ENCODE assay signal across 20 mouse cellular contexts in the genomic region with DNA sequence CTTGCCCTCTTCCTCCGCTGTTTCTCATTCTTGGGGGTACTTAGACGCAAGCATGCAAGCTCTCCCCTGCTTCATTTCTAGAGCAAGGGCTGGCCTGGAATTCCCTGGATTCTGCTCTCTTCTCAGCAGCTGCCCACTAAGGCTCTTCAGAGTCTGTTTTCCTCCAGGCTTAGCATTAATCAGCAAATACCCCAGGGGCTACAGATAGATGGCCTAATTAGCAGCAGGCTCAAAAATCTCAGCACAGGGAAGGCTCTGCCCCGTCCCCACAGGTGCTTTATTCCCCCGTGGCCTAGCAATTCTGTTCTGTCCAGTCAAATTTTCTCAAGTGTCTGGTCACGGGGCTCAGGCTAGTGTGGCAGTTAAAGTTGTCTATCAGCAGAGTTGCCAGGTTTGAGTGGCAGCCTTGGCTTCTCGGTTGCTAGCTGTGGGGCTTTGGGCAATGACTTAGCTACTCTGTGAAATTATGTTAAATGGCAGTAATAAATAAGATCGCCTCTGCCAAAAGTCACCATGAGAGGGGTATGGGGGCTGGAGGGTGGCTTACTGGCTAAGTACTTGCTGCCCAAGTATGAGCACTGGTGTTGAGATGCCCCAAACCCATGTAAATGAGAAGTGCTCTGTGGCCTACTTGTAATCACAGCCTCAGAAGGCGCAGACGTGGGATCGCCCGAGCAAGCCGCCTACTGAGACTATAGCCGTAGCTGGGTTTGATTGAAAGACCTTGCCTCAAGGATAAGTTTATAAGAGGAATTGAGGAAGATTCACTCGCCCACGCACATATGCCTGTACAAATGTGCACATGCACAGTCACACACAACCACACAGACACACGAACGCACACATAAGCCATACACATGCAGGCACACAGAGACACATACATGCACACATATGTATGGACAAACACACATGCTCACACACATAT.
DNase-seq lines count a peak whose midpoint lies in the region; ATAC-seq and TF ChIP-seq lines count a peak whose summit lies in the region.
"Had no signal": no experiment of that assay in that cellular context is flagged by ENCODE, and none has a peak within 500 bp of the region (broad histone marks: within the 10 kb centered on the region; RNA-seq: fewer than 3 reads in every experiment).

No protein-coding gene starts in this region.

- TF ChIP-seq CTCF in brain, embryonic 14.5 days (IDR thresholded peaks at IDR 0.05; ENCODE audit: borderline replicate concordance, extremely low read depth, insufficient read depth, insufficient read length): no peak

- DNase-seq in forebrain, embryonic 11.5 days (ENCODE audit: low spot score): peak; percentile 35
- DNase-seq in layer of hippocampus, adult 9-11 months: peak; percentile 65
- DNase-seq in layer of hippocampus, adult 9-10 months (ENCODE audit: low spot score): no peak
- peak; percentile 42 for DNase-seq in brain, embryonic 14.5 days (ENCODE audit: low read depth)
- DNase-seq in urinary bladder, postnatal 14 days (ENCODE audit: low spot score): no peak
- DNase-seq in limb, embryonic 10.5 days (ENCODE audit: low spot score): no peak
- DNase-seq: adrenal gland, postnatal 25 days; cerebellum, adult 9-11 months; embryo, embryonic 11 days; gastrocnemius, postnatal 25 days; kidney, postnatal 14 days; liver, embryonic 13.5 days; thymus, postnatal 25 days had no signal

- no peaks in the 10 kb centered on the region for H3K36me3 ChIP-seq in forebrain, embryonic 11.5 days (ENCODE audit: control insufficient read depth, insufficient read depth, low read length)
- no peaks in the 10 kb centered on the region for H3K36me3 ChIP-seq in forebrain, embryonic 12.5 days (replicated peaks)
- H3K36me3 ChIP-seq in midbrain, embryonic 15.5 days (replicated peaks): no peaks in the 10 kb centered on the region
- no peaks in the 10 kb centered on the region for H3K36me3 ChIP-seq in limb, embryonic 10.5 days
- H3K36me3 ChIP-seq: liver, embryonic 13.5 days had no signal

- H3K9me3 ChIP-seq in forebrain, embryonic 11.5 days (ENCODE audit: control insufficient read depth, low read length): no peaks in the 10 kb centered on the region
- H3K9me3 ChIP-seq in forebrain, embryonic 12.5 days: no peaks in the 10 kb centered on the region
- H3K9me3 ChIP-seq in midbrain, embryonic 15.5 days: no peaks in the 10 kb centered on the region
- H3K9me3 ChIP-seq in limb, embryonic 10.5 days (replicated peaks): no peaks in the 10 kb centered on the region
- H3K9me3 ChIP-seq: liver, embryonic 13.5 days had no signal

- WGBS in forebrain, embryonic 11.5 days: 86% methylated on average over 17 of the region's 17 CpGs
- WGBS in forebrain, embryonic 12.5 days: 85% methylated on average over 17 of the region's 17 CpGs
- 63% methylated on average over 17 of the region's 17 CpGs for WGBS in midbrain, embryonic 15.5 days
- WGBS in limb, embryonic 10.5 days: 88% methylated on average over 17 of the region's 17 CpGs

- no peak overlapping the region for H3K4me3 ChIP-seq in forebrain, embryonic 11.5 days (ENCODE audit: low read depth, low read length)
- H3K4me3 ChIP-seq in forebrain, embryonic 12.5 days (replicated peaks): no peak overlapping the region
- H3K4me3 ChIP-seq in midbrain, embryonic 15.5 days: no peak overlapping the region
- H3K4me3 ChIP-seq in limb, embryonic 10.5 days: no peak overlapping the region
- H3K4me3 ChIP-seq: erythroblast, embryonic 14.5 days; liver, embryonic 13.5 days; megakaryocyte, embryonic 14.5 days had no signal

- H3K27ac ChIP-seq in forebrain, embryonic 11.5 days (ENCODE audit: low read depth, low read length): no peak overlapping the region
- H3K27ac ChIP-seq in forebrain, embryonic 12.5 days: no peak overlapping the region
- 0 out of 2 replicates have a peak overlapping the region, but pooled peaks have one; percentile 6 for H3K27ac ChIP-seq in midbrain, embryonic 15.5 days
- H3K27ac ChIP-seq in limb, embryonic 10.5 days: no peak overlapping the region
- H3K27ac ChIP-seq: liver, embryonic 13.5 days had no signal

- no peaks in the 10 kb centered on the region for H3K27me3 ChIP-seq in forebrain, embryonic 11.5 days (ENCODE audit: control insufficient read depth, insufficient read depth, low read length)
- no peaks in the 10 kb centered on the region for H3K27me3 ChIP-seq in forebrain, embryonic 12.5 days
- H3K27me3 ChIP-seq in midbrain, embryonic 15.5 days (replicated peaks): no peaks in the 10 kb centered on the region
- H3K27me3 ChIP-seq in limb, embryonic 10.5 days (ENCODE audit: low read depth, poor library complexity, severe bottlenecking): no peaks in the 10 kb centered on the region
- H3K27me3 ChIP-seq: CH12.LX; liver, embryonic 13.5 days had no signal

- no peak for ATAC-seq in forebrain, embryonic 11.5 days (replicated peaks; ENCODE audit: low FRiP score)
- ATAC-seq in forebrain, embryonic 12.5 days (ENCODE audit: low FRiP score): no peak
- ATAC-seq in midbrain, embryonic 15.5 days (replicated peaks): no peak
- ATAC-seq: intestine, postnatal 0 days had no signal

- H3K4me2 ChIP-seq in forebrain, embryonic 11.5 days (ENCODE audit: low read depth, low read length, severe bottlenecking): no peak overlapping the region
- no peak overlapping the region for H3K4me2 ChIP-seq in forebrain, embryonic 12.5 days
- no peak overlapping the region for H3K4me2 ChIP-seq in midbrain, embryonic 15.5 days
- H3K4me2 ChIP-seq: heart, embryonic 11.5 days; liver, embryonic 13.5 days had no signal

- H3K4me1 ChIP-seq in forebrain, embryonic 11.5 days (replicated peaks; ENCODE audit: control insufficient read depth, insufficient read depth, low read length): no peaks in the 10 kb centered on the region
- peaks cover 15% of the 10 kb centered on the region; the same call in 1 of the 2 replicates for H3K4me1 ChIP-seq in forebrain, embryonic 12.5 days
- peaks cover 25% of the 10 kb centered on the region for H3K4me1 ChIP-seq in midbrain, embryonic 15.5 days
- peaks cover 6% of the 10 kb centered on the region for H3K4me1 ChIP-seq in limb, embryonic 10.5 days
- H3K4me1 ChIP-seq: liver, embryonic 13.5 days had no signal

- TF ChIP-seq POLR2A in brain, embryonic 14.5 days (IDR thresholded peaks at IDR 0.05; ENCODE audit: borderline replicate concordance, extremely low read depth, insufficient read depth, insufficient read length, poor library complexity, severe bottlenecking): no peak

- H3K9ac ChIP-seq in forebrain, embryonic 11.5 days (ENCODE audit: low read length): no peak overlapping the region
- H3K9ac ChIP-seq in forebrain, embryonic 12.5 days: no peak overlapping the region
- no peak overlapping the region for H3K9ac ChIP-seq in midbrain, embryonic 15.5 days
- H3K9ac ChIP-seq: liver, embryonic 13.5 days had no signal

Comparison
In these comparisons a context has a peak if more than half of its experiments do, and no peak if none do; other contexts are left out.
1. DNase-seq: peak in forebrain, embryonic 11.5 days (single experiment), layer of hippocampus, adult 9-11 months (single experiment) and brain, embryonic 14.5 days (single experiment); none in layer of hippocampus, adult 9-10 months (single experiment), urinary bladder, postnatal 14 days (single experiment) and limb, embryonic 10.5 days (single experiment).